Mouse (Mus musculus) urinary bladder, postnatal 25 days (tissue): Measurements from ENCODE around the gene Rasl10b.

Source experiments
- DNase-seq: peaks from one replicate; pipeline ENCODE4 v3.0.0; 2022; ENCODE audit warnings: low spot score

Rasl10b gene

GRCm38 (mm10) chr11:83409087-83409754 is at the start of gene Rasl10b:
Gene Rasl10b, plus strand, starts transcription at chr11:83409137.
- DNase-seq = no peak

- DNase-seq = no peak
Measured at GRCm38 (mm10) chr11:83364656-83365055, 44.3 kb upstream of the Rasl10b start.

- DNase-seq = no peak
Measured at GRCm38 (mm10) chr11:83371267-83371666, 37.7 kb upstream of the Rasl10b start.

GRCm38 (mm10) chr11:83379745-83380341 is 29.1 kb upstream of the Rasl10b start:
- DNase-seq = no peak

- DNase-seq = no peak
Measured at GRCm38 (mm10) chr11:83382876-83383531, 25.9 kb upstream of the Rasl10b start.

GRCm38 (mm10) chr11:83383532-83383887 is 25.4 kb upstream of the Rasl10b start:
- DNase-seq = no peak

- DNase-seq = no peak
Measured at GRCm38 (mm10) chr11:83393062-83393461, 15.9 kb upstream of the Rasl10b start.

GRCm38 (mm10) chr11:83394802-83395439 is 14.0 kb upstream of the Rasl10b start:
- DNase-seq = no peak

GRCm38 (mm10) chr11:83397626-83398025 is 11.3 kb upstream of the Rasl10b start:
- no peak for DNase-seq

GRCm38 (mm10) chr11:83398724-83399123 is 10.2 kb upstream of the Rasl10b start:
- DNase-seq = no peak

GRCm38 (mm10) chr11:83403787-83404186 is 5.2 kb upstream of the Rasl10b start:
- no peak for DNase-seq

- DNase-seq = no peak
Measured at GRCm38 (mm10) chr11:83406391-83406790, 2.5 kb upstream of the Rasl10b start.

GRCm38 (mm10) chr11:83408242-83408641 is 695 bp upstream of the Rasl10b start:
- no peak for DNase-seq

GRCm38 (mm10) chr11:83409792-83410291 is 905 bp downstream of the Rasl10b start:
- no peak for DNase-seq

- no peak for DNase-seq
Measured at GRCm38 (mm10) chr11:83410510-83410909, 1.6 kb downstream of the Rasl10b start.

GRCm38 (mm10) chr11:83417080-83417479 is 8.1 kb downstream of the Rasl10b start:
- DNase-seq = peak; percentile 60

GRCm38 (mm10) chr11:83417708-83418107 is 8.8 kb downstream of the Rasl10b start:
- DNase-seq = no peak

- DNase-seq = no peak
Measured at GRCm38 (mm10) chr11:83418566-83418965, 9.6 kb downstream of the Rasl10b start.

GRCm38 (mm10) chr11:83420338-83420737 is 11.4 kb downstream of the Rasl10b start:
- DNase-seq = no peak

GRCm38 (mm10) chr11:83421305-83421704 is 12.4 kb downstream of the Rasl10b start:
- peak; percentile 77 for DNase-seq

- DNase-seq = peak; percentile 73
Measured at GRCm38 (mm10) chr11:83424681-83425080, 15.7 kb downstream of the Rasl10b start.

- no peak for DNase-seq
Measured at GRCm38 (mm10) chr11:83426964-83427363, 18.0 kb downstream of the Rasl10b start.

GRCm38 (mm10) chr11:83429355-83429754 is 20.4 kb downstream of the Rasl10b start, which contains the start of gene Gas2l2:
Gene Gas2l2, minus strand, starts transcription at chr11:83429455.
- no peak for DNase-seq
